Mouse (Mus musculus) lung, postnatal 0 days (tissue): ENCODE measurements around the gene Dpp7.

Experiments
- CTCF ChIP-seq: IDR thresholded peaks from 2 replicates; pipeline ENCODE4 v1.5.1; 2016; ENCODE audit warnings: antibody characterized with exemption, mild to moderate bottlenecking
- EP300 ChIP-seq: IDR thresholded peaks from 2 replicates; pipeline ENCODE4 v1.6.1; 2016; ENCODE audit warnings: antibody characterized with exemption, mild to moderate bottlenecking, control low read depth

DNA sequence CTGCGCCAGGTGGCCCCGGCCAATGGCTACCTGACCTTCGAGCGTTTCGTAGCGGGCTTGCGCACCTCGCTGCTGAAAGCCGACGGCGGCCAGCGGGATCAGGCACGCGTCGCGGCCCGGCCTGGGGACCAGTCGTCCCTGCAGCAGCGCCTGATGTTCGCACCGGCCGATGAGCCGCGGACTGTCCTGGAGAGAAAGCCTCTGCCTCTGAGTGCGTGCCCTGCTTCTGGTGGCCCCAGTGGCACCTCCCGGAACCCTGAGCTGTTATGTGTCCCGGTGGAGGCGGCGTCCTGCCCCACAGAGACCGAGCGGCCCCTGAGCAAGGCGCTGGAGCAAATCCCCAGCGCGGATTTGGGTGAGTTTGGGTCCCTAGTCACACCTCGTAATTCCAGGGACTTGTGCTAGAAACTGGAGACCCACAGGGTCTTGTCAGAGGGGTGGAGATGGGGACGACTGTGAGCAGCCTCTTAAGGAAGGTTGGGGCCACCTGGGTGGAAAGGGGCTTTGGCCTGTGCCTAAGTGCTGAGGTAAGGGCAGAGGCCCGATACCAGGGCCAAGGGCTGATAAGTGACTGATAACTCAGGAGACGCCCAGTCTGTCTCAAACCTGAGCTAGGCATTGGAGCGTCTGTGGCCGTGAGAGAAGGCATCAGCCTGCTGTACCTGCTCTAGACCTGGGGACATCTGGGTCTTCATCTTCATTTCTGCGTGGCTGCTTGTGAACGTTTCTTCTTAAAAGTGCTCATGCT lies 16.7 kb upstream of the Dpp7 start:
- TF ChIP-seq EP300 (no peak), CTCF (no peak)
